Mouse (Mus musculus) forebrain, embryonic 14.5 days (tissue): ENCODE data around the gene Abcf3. TPM values are rescaled to one million over a fixed set of nuclear protein-coding genes. Genes with fewer than 3 reads are reported as not detected.

Experiments
- ATAC-seq: fragments of 200-750 bp; cut with Nextera tagmentation; 2 replicates; pipeline ENCODE4 v1.8.0; 2017; ENCODE audit warnings: mild to moderate bottlenecking, moderate library complexity
- DNase-seq: peaks from one replicate; pipeline ENCODE4 v3.0.0-alpha.2; 2015; ENCODE audit warnings: low spot score
- H3K27ac ChIP-seq: fragments of 300-500 bp; sonication (generic); 2 replicates; pipeline ENCODE4 v1.5.1; 2014; ENCODE audit warnings: low read depth, mild to moderate bottlenecking, control low read depth, low read length, moderate library complexity
- H3K27me3 ChIP-seq: fragments of 300-500 bp; sonication (generic); replicated peaks from 2 replicates; pipeline ENCODE4 v1.6.1; 2014; ENCODE audit warnings: low read length, control low read depth, mixed read lengths; ENCODE audit not compliant: control insufficient read depth, insufficient read depth
- H3K36me3 ChIP-seq: fragments of 300-500 bp; sonication (generic); 2 replicates; pipeline ENCODE4 v1.6.1; 2014; ENCODE audit warnings: low read length, control low read depth; ENCODE audit not compliant: control insufficient read depth, insufficient read depth
- H3K4me1 ChIP-seq: fragments of 300-500 bp; sonication (generic); 2 replicates; pipeline ENCODE4 v1.6.1; 2014; ENCODE audit warnings: antibody characterized with exemption, low read length, control low read depth; ENCODE audit not compliant: control insufficient read depth, insufficient read depth
- H3K4me2 ChIP-seq: fragments of 300-500 bp; sonication (generic); 2 replicates; pipeline ENCODE4 v1.6.1; 2014; ENCODE audit warnings: mild to moderate bottlenecking, control low read depth, low read length
- H3K4me3 ChIP-seq: fragments of 300-500 bp; sonication (generic); 2 replicates; pipeline ENCODE4 v1.5.1; 2014; ENCODE audit warnings: low read depth, low read length, control low read depth
- H3K9ac ChIP-seq: fragments of 300-500 bp; sonication (generic); 2 replicates; pipeline ENCODE4 v1.6.1; 2014; ENCODE audit warnings: mild to moderate bottlenecking, low read length, control low read depth, moderate library complexity
- H3K9me3 ChIP-seq: fragments of 300-500 bp; sonication (generic); replicated peaks from 2 replicates; pipeline ENCODE4 v1.6.1; 2016; ENCODE audit warnings: low read length, control low read depth, mixed read lengths; ENCODE audit not compliant: control insufficient read depth
- WGBS: fragments of 180-500 bp; shearing (Covaris S2); extraction: QIAGEN DNeasy Blood & Tissue Kit; methylation state at CpG from one replicate; pipeline ENCODE4 v1.1.7; 2014; 5-methylcytosine and 5-hydroxymethylcytosine counted together
- microRNA counts: library from miRNA; unstranded; fragments of <30 nt; microRNA quantifications from one replicate; lab custom pipeline; 2016
- microRNA-seq: library from miRNA; unstranded; fragments of <30 nt; microRNA quantifications from one replicate; pipeline ENCODE4, GENCODE M21; 2016
- polyA plus RNA-seq: library from polyadenylated mRNA; unstranded; fragments of >200 nt; fragmentation: Nextera tagmentation; extraction: Ambion mirVana; gene quantifications from 2 replicates; pipeline ENCODE4 v1.2.1, GENCODE M21; 2014

Gene Abcf3
- polyA plus RNA-seq, 1 experiment from 2014 or later = 74.4 TPM

- H3K27me3 ChIP-seq = peaks cover 17% of the 10 kb centered on the region
- no peak overlapping the region for H3K4me2 ChIP-seq
- DNase-seq (no peak), ATAC-seq (no peak)
- H3K9ac ChIP-seq = no peak overlapping the region
- no peaks in the 10 kb centered on the region for H3K9me3 ChIP-seq
- H3K36me3 ChIP-seq = no peaks in the 10 kb centered on the region
- no peak overlapping the region for H3K4me3 ChIP-seq
- WGBS = 86% methylated on average over 4 of the region's 4 CpGs
- H3K4me1 ChIP-seq = no peaks in the 10 kb centered on the region
- H3K27ac ChIP-seq = no peak overlapping the region
Observed at GRCm38 (mm10) chr16:20595737-20596136, 47.4 kb downstream of the Abcf3 start.

- Histone ChIP-seq H3K36me3 (no peaks in the 10 kb centered on the region), H3K4me1 (no peaks in the 10 kb centered on the region), H3K9me3 (no peaks in the 10 kb centered on the region), H3K4me2 (no peak overlapping the region), H3K9ac (no peak overlapping the region), H3K27ac (no peak overlapping the region), H3K4me3 (no peak overlapping the region), H3K27me3 (peaks cover 6% of the 10 kb centered on the region)
- DNase-seq (no peak), ATAC-seq (no peak)
- 82% methylated on average over 7 of the region's 7 CpGs for WGBS
Observed at GRCm38 (mm10) chr16:20596687-20597441, 48.5 kb downstream of the Abcf3 start.

GRCm38 (mm10) chr16:20600511-20600910, 52.1 kb downstream of the Abcf3 start:
- H3K27ac ChIP-seq = no peak overlapping the region
- H3K9me3 ChIP-seq = no peaks in the 10 kb centered on the region
- ATAC-seq (no peak), DNase-seq (no peak)
- H3K9ac ChIP-seq = no peak overlapping the region
- H3K27me3 ChIP-seq = no peaks in the 10 kb centered on the region
- no peak overlapping the region for H3K4me2 ChIP-seq
- no peaks in the 10 kb centered on the region for H3K4me1 ChIP-seq
- H3K36me3 ChIP-seq = peaks cover 18% of the 10 kb centered on the region
- H3K4me3 ChIP-seq = no peak overlapping the region
- 69% methylated on average over 5 of the region's 5 CpGs for WGBS

- no peak overlapping the region for H3K4me3 ChIP-seq
- ATAC-seq (peak; percentile 25; the same call in 1 of the 2 replicates), DNase-seq (peak; percentile 49)
- WGBS = 61% methylated on average over 9 of the region's 9 CpGs
- no peak overlapping the region for H3K9ac ChIP-seq
- no peaks in the 10 kb centered on the region for H3K9me3 ChIP-seq
- H3K27ac ChIP-seq = no peak overlapping the region
- H3K27me3 ChIP-seq = no peaks in the 10 kb centered on the region
- H3K4me1 ChIP-seq = peaks cover 3% of the 10 kb centered on the region; the same call in 1 of the 2 replicates
- H3K4me2 ChIP-seq = no peak overlapping the region
- H3K36me3 ChIP-seq = peaks cover 46% of the 10 kb centered on the region
Observed at GRCm38 (mm10) chr16:20604705-20605104, 56.3 kb downstream of the Abcf3 start.

- Histone ChIP-seq H3K4me1 (peaks cover 16% of the 10 kb centered on the region), H3K27me3 (no peaks in the 10 kb centered on the region), H3K36me3 (peaks cover 25% of the 10 kb centered on the region), H3K9me3 (no peaks in the 10 kb centered on the region), H3K27ac (peak overlapping the region; percentile 81), H3K4me3 (peak overlapping the region; percentile 68), H3K9ac (peak overlapping the region; percentile 90), H3K4me2 (peak overlapping the region; percentile 99)
- ATAC-seq = peak; percentile 73
- peak; percentile 89 for DNase-seq
- under 1% methylated on average over 28 of the region's 28 CpGs for WGBS
Observed at GRCm38 (mm10) chr16:20610501-20611356, 62.4 kb downstream of the Abcf3 start.

MicroRNAs within 50 kb of the gene (microRNA counts, 519-probe panel; counts per million panel counts)
- 2,730 counts per million, percentile 18 among the panel's probes with 10 or more counts for microRNA mmu-miR-1224 (lab: Ali Mortazavi, UCI)

Small RNA genes lying within 50 kb of the gene (microRNA-seq; reads per million reads assigned to microRNA genes)
- 6.1 reads per million, percentile 28 among the genes with 10 or more reads in this experiment for gene Mir1224

Other genes with a start within 250 kb of the Abcf3 start
- 81.1 and 88.6 TPM in 2 replicates for gene Parl, start 246.2 kb upstream of the Abcf3 start, polyA plus RNA-seq
- not detected in 2 replicates for gene Cyp2ab1, start 223.2 kb upstream of the Abcf3 start, polyA plus RNA-seq
- 96.7 and 120 TPM in 2 replicates for gene Abcc5, start 122.2 kb upstream of the Abcf3 start, polyA plus RNA-seq
- gene Eif2b5, start 49.8 kb upstream of the Abcf3 start, polyA plus RNA-seq = 90.3 and 92.1 TPM in 2 replicates
- gene Dvl3, start 31.6 kb upstream of the Abcf3 start, polyA plus RNA-seq = 25.3 and 26.0 TPM in 2 replicates
- 1,206 and 1,335 TPM in 2 replicates for gene Ap2m1, start 13.1 kb upstream of the Abcf3 start, polyA plus RNA-seq
- gene Vwa5b2, start 40.9 kb downstream of the Abcf3 start, polyA plus RNA-seq = 1.3 and 4.1 TPM in 2 replicates
- 18.2 and 24.8 TPM in 2 replicates for gene Eef1akmt4, start 63.0 kb downstream of the Abcf3 start, polyA plus RNA-seq
- 0.17 TPM in 1 of 2 replicates, not detected in the other for gene Gm49333, start 63.0 kb downstream of the Abcf3 start, polyA plus RNA-seq
- 34.9 and 44.4 TPM in 2 replicates for gene Alg3, start 63.2 kb downstream of the Abcf3 start, polyA plus RNA-seq
- 18.6 and 18.9 TPM in 2 replicates for gene Camk2n2, start 72.7 kb downstream of the Abcf3 start, polyA plus RNA-seq
- 5.3 and 6.0 TPM in 2 replicates for gene Ece2, start 81.3 kb downstream of the Abcf3 start, polyA plus RNA-seq
- 354 and 377 TPM in 2 replicates for gene Psmd2, start 103.1 kb downstream of the Abcf3 start, polyA plus RNA-seq
- gene Eif4g1, start 119.7 kb downstream of the Abcf3 start, polyA plus RNA-seq = 97.6 and 109 TPM in 2 replicates
- 51.5 and 55.5 TPM in 2 replicates for gene Fam131a, start 144.7 kb downstream of the Abcf3 start, polyA plus RNA-seq
- gene Polr2h, start 169.1 kb downstream of the Abcf3 start, polyA plus RNA-seq = 112 and 126 TPM in 2 replicates
- gene Clcn2, start 169.2 kb downstream of the Abcf3 start, polyA plus RNA-seq = 11.9 and 15.2 TPM in 2 replicates
- gene Chrd, start 184.6 kb downstream of the Abcf3 start, polyA plus RNA-seq = 2.6 and 3.8 TPM in 2 replicates
- gene Thpo, start 185.9 kb downstream of the Abcf3 start, polyA plus RNA-seq = 0.25 and 0.62 TPM in 2 replicates